Mouse (Mus musculus) layer of hippocampus, adult 2 months (tissue): ENCODE measurements around the gene Mid2. TPM values are rescaled to one million over a fixed set of nuclear protein-coding genes. Genes with fewer than 3 reads are reported as not detected.

Experiments used
- DNase-seq, 2 experiments: peaks; one replicate each; pipeline ENCODE4 v3.0.0; 2022; ENCODE audit warnings: low spot score in 2 of 2
- H3K27ac ChIP-seq: fragments of 200-600 bp; 2 replicates; pipeline ENCODE4 v1.8.1; 2022
- H3K4me3 ChIP-seq: fragments of 200-600 bp; 2 replicates; pipeline ENCODE4 v1.8.1; 2022; ENCODE audit warnings: mild to moderate bottlenecking
- CTCF ChIP-seq: fragments of 200-600 bp; conservative IDR thresholded peaks from 2 replicates; pipeline ENCODE4 v1.8.1; 2022; ENCODE audit warnings: antibody characterized with exemption, mild to moderate bottlenecking, moderate library complexity
- total RNA-seq, 2 experiments: library from RNA; stranded (reverse); gene quantifications; 2 replicates each; pipeline ENCODE4 v1.2.3; 2021

Mid2 gene
- total RNA-seq, 2 experiments from 2014 or later = 22.3 to 24.8 TPM

- Histone ChIP-seq H3K4me3 (no peak overlapping the region), H3K27ac (no peak overlapping the region)
- DNase-seq = no peak
- no peak for TF ChIP-seq CTCF
Observed at GRCm38 (mm10) chrX:140738986-140739385, 74.6 kb downstream of the Mid2 start.

DNA sequence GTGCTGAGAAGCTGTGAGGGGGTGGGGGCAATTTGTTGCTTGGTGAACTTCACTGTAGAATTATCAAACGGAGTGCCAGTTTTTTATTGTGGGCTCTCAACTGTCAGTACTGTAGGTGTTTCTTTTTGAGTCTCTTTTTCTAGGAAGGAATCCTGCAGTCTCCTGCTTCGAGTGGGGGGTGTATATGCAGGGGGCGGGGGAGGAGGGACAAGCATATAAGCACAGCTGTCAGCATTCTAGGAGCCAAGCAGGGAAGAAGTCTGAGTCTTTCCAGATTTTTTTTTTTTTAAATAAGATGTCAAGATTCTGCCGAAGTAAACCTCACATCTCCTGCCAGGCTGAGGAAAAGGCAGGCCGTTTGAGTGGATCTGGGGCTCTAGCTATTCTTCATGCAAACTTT lies 78.8 kb downstream of the Mid2 start:
- no peak for TF ChIP-seq CTCF
- Histone ChIP-seq H3K27ac (no peak overlapping the region), H3K4me3 (no peak overlapping the region)
- no peak for DNase-seq

- DNase-seq = no peak
- TF ChIP-seq CTCF = no peak
- Histone ChIP-seq H3K27ac (no peak overlapping the region), H3K4me3 (no peak overlapping the region)
Observed at GRCm38 (mm10) chrX:140769794-140770193, 105.4 kb downstream of the Mid2 start.

- TF ChIP-seq CTCF = no peak
Observed at GRCm38 (mm10) chrX:140805340-140805739, 140.9 kb downstream of the Mid2 start.

DNA sequence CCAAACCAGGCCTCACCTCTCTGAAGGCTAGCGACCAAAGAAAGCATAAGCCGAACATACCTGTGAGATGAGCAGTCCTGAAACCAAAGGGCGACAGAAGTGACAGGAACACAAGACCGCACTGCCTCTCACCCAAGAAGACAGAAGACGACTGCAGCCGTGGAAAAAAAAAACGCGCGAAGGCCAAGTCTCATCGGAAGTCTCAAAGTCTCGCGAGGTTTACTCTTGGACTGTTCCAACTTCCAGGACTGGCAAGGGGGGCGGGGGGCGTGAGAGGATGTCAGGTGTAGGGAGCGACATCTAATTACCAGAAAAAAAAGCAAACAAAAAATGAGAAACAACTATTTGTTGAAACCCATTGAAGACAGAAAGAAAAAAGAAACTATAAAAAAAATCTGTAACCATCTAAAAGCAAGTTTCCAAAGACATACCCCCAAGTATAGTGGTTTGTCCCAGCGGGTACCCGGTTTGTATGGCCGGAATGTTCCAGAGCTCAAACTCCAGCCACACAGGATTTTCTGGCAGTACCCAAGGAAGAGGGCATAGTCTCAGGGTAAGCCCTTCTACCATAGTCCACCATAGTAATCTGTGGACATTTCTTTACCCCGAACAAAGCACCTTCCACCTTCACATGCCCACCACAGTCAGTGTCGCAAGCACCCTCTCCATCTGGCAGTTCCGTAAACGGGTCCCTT lies 149.1 kb downstream of the Mid2 start, which contains the start of gene Tex13b:
Gene Tex13b (minus strand): TSS at position 122 of the 695 bp plus-strand sequence.
- no peak for DNase-seq
- no peak within 1 kb of the TSS for H3K27ac ChIP-seq
- H3K4me3 ChIP-seq = no peak within 1 kb of the TSS
- TF ChIP-seq CTCF = no peak

More at GRCm38 (mm10) chrX:140805340-140805739, 140.9 kb downstream of the Mid2 start:
- Histone ChIP-seq H3K27ac (no peak overlapping the region), H3K4me3 (no peak overlapping the region)
- no peak for DNase-seq

Other genes starting within 250 kb of the Mid2 start
- 10 to 100 TPM; 64.0 to 85.7 TPM for gene Prps1, start 208.0 kb upstream of the Mid2 start, total RNA-seq
- 100 to 1,000 TPM; 101 to 111 TPM for gene Tsc22d3, start 63.9 kb upstream of the Mid2 start, total RNA-seq
- not detected for gene Tex13b, start 148.8 kb downstream of the Mid2 start, total RNA-seq
- not detected for gene Vsig1, start 243.0 kb downstream of the Mid2 start, total RNA-seq